Mouse (Mus musculus): ENCODE results near the gene Scgb1a1. TPM values are rescaled to one million over a fixed set of nuclear protein-coding genes. Genes with fewer than 3 reads are reported as not detected.
A peak's percentile ranks its signal among the peaks of the same experiment; 100 is the strongest.
"Not testable (repeated sequence)": the region's sequence is repeated elsewhere in the genome, so short reads cannot be mapped to it uniquely, and the experiment has no call there.

Gene Scgb1a1
- total RNA-seq, 2 experiments from 2014 or later, result not detected

- intact Hi-C loops (cut with DNase I), result no loop called here
- no peak for DNase-seq (ENCODE audit: extremely low spot score in 1 of 2, low spot score in 2 of 2)
Observed at GRCm38 (mm10) chr19:9105101-9105685, 17.4 kb upstream of the Scgb1a1 start.

GRCm38 (mm10) chr19:9103986-9104385 lies 16.2 kb upstream of the Scgb1a1 start:
- intact Hi-C loops (cut with DNase I), result no loop called here
- no peak for DNase-seq (ENCODE audit: extremely low spot score in 1 of 2, low spot score in 2 of 2)

- no peak for DNase-seq (ENCODE audit: extremely low spot score in 1 of 2, low spot score in 2 of 2)
- intact Hi-C loops (cut with DNase I), result no loop called here
Observed at GRCm38 (mm10) chr19:9101062-9101457, 13.3 kb upstream of the Scgb1a1 start.

GRCm38 (mm10) chr19:9100297-9101061 lies 12.7 kb upstream of the Scgb1a1 start:
- no peak for DNase-seq (ENCODE audit: extremely low spot score in 1 of 2, low spot score in 2 of 2)
- intact Hi-C loops (cut with DNase I), result no loop called here

GRCm38 (mm10) chr19:9099751-9100150 lies 12.0 kb upstream of the Scgb1a1 start:
- no peak for DNase-seq (ENCODE audit: extremely low spot score in 1 of 2, low spot score in 2 of 2)

GRCm38 (mm10) chr19:9097441-9097840 lies 9.7 kb upstream of the Scgb1a1 start:
- DNase-seq (ENCODE audit: extremely low spot score in 1 of 2, low spot score in 2 of 2), result peak in 1 of 2 experiments; percentile 47
- intact Hi-C loops (cut with DNase I), result no loop called here

More at GRCm38 (mm10) chr19:9099751-9100150, 12.0 kb upstream of the Scgb1a1 start:
- intact Hi-C loops (cut with DNase I), result no loop called here

GRCm38 (mm10) chr19:9095111-9095510 lies 7.4 kb upstream of the Scgb1a1 start:
- intact Hi-C loops (cut with DNase I), result no loop called here
- no peak for DNase-seq (ENCODE audit: extremely low spot score in 1 of 2, low spot score in 2 of 2)

- no peak for DNase-seq (ENCODE audit: extremely low spot score in 1 of 2, low spot score in 2 of 2)
- intact Hi-C loops (cut with DNase I), result no loop called here
Observed at GRCm38 (mm10) chr19:9090709-9091108, 3.0 kb upstream of the Scgb1a1 start.

- intact Hi-C loops (cut with DNase I), result no loop called here
Observed at GRCm38 (mm10) chr19:9090191-9090590, 2.4 kb upstream of the Scgb1a1 start.

GRCm38 (mm10) chr19:9083892-9084291 lies 3.9 kb downstream of the Scgb1a1 start:
- intact Hi-C loops (cut with DNase I), result loop anchor here (5.0 to 10.0 kb wide), 2 partner anchors 92 to 229 kb away; partner anchors contain the start of gene Lrrn4cl
- not testable (repeated sequence) for DNase-seq (ENCODE audit: extremely low spot score in 1 of 2, low spot score in 2 of 2)

More at GRCm38 (mm10) chr19:9090191-9090590, 2.4 kb upstream of the Scgb1a1 start:
- DNase-seq (ENCODE audit: extremely low spot score in 1 of 2, low spot score in 2 of 2), result no peak

- intact Hi-C loops (cut with DNase I), result loop anchor here (5.0 to 10.0 kb wide), 2 partner anchors 91 to 228 kb away; partner anchors contain the start of gene Lrrn4cl
Observed at GRCm38 (mm10) chr19:9083010-9083355, 4.8 kb downstream of the Scgb1a1 start.

GRCm38 (mm10) chr19:9082191-9083009 lies 5.4 kb downstream of the Scgb1a1 start:
- intact Hi-C loops (cut with DNase I), result loop anchor here (5.0 to 10.0 kb wide), 2 partner anchors 90 to 228 kb away; partner anchors contain the start of gene Lrrn4cl
- peak; percentile 57 to 87 for DNase-seq (ENCODE audit: extremely low spot score in 1 of 2, low spot score in 2 of 2)

More at GRCm38 (mm10) chr19:9083010-9083355, 4.8 kb downstream of the Scgb1a1 start:
- DNase-seq (ENCODE audit: extremely low spot score in 1 of 2, low spot score in 2 of 2), result no peak

- intact Hi-C loops (cut with DNase I), result loop anchor here (5.0 to 10.0 kb wide), 2 partner anchors 89 to 227 kb away; partner anchors contain the start of gene Lrrn4cl
- DNase-seq (ENCODE audit: extremely low spot score in 1 of 2, low spot score in 2 of 2), result no peak
Observed at GRCm38 (mm10) chr19:9081311-9082190, 6.2 kb downstream of the Scgb1a1 start.

- no peak for DNase-seq (ENCODE audit: extremely low spot score in 1 of 2, low spot score in 2 of 2)
- intact Hi-C loops (cut with DNase I), result loop anchor here (5.0 to 10.0 kb wide), 2 partner anchors 88 to 225 kb away; partner anchors contain the start of gene Lrrn4cl
Observed at GRCm38 (mm10) chr19:9079916-9080315, 7.8 kb downstream of the Scgb1a1 start.

GRCm38 (mm10) chr19:9076982-9077660 lies 10.6 kb downstream of the Scgb1a1 start:
- intact Hi-C loops (cut with DNase I), result no loop called here
- no peak for DNase-seq (ENCODE audit: extremely low spot score in 1 of 2, low spot score in 2 of 2)

- intact Hi-C loops (cut with DNase I), result no loop called here
- no peak for DNase-seq (ENCODE audit: extremely low spot score in 1 of 2, low spot score in 2 of 2)
Observed at GRCm38 (mm10) chr19:9076035-9076434, 11.7 kb downstream of the Scgb1a1 start.

GRCm38 (mm10) chr19:9075558-9075957 lies 12.2 kb downstream of the Scgb1a1 start:
- no peak for DNase-seq (ENCODE audit: extremely low spot score in 1 of 2, low spot score in 2 of 2)
- intact Hi-C loops (cut with DNase I), result no loop called here

GRCm38 (mm10) chr19:9074424-9074823 lies 13.3 kb downstream of the Scgb1a1 start:
- intact Hi-C loops (cut with DNase I), result no loop called here
- no peak for DNase-seq (ENCODE audit: extremely low spot score in 1 of 2, low spot score in 2 of 2)

Data from left cerebral cortex, postnatal 10 days (tissue).